Mouse (Mus musculus) embryonic fibroblast, embryonic 13.5 days (primary cell): ENCODE measurements around the gene Zbtb37.

ENCODE experiments used
- CTCF ChIP-seq: IDR thresholded peaks from 2 replicates; pipeline ENCODE4 v1.5.1; 2011; ENCODE audit warnings: mild to moderate bottlenecking, control low read depth, low read length, moderate library complexity, borderline replicate concordance; ENCODE audit not compliant: insufficient read depth
- POLR2A ChIP-seq: IDR thresholded peaks from 2 replicates; pipeline ENCODE4 v1.6.1; 2011; ENCODE audit warnings: low read depth, mild to moderate bottlenecking, control low read depth, low read length, moderate library complexity

GRCm38 (mm10) chr1:160980537-160981234 lies 54.0 kb downstream of the Zbtb37 start:
- TF ChIP-seq CTCF: no peak
- TF ChIP-seq POLR2A: no peak
